Mouse (Mus musculus) lung, adult 2 months (tissue): ENCODE results near the gene Mepce.

Source experiments
- CTCF ChIP-seq: fragments of 200-500 bp; IDR thresholded peaks from 2 replicates; pipeline ENCODE4 v1.5.1; 2011; ENCODE audit warnings: mild to moderate bottlenecking, low read length, control low read depth; ENCODE audit not compliant: insufficient read depth
- POLR2A ChIP-seq: fragments of 200-500 bp; IDR thresholded peaks from 2 replicates; pipeline ENCODE4 v1.6.1; 2011; ENCODE audit warnings: low read depth, mild to moderate bottlenecking, control low read depth, low read length, borderline replicate concordance; ENCODE audit errors: extremely low read depth

DNA sequence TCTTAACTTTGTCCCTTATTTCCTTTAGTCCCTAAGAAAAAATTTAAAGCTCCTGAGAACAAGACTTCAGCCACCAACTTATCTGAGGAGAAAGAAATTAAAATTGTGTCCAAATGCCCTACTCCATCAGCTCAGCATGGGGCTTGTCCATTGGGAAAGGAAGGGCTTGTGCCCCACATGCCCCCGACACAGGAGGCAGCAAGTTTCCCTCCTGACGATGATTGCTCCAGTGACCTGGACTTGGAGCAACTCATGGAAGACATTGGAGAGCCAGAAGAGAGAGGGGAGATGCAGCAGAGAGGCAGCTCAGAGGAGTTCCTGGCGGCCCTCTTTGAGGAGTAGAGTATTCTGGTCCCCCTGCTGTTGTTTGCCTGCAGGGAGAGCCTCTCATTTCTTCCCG, 34.7 kb upstream of the Mepce start:
- TF ChIP-seq POLR2A (no peak), CTCF (no peak)
